Mouse (Mus musculus) megakaryocyte, embryonic 14.5 days (primary cell): Measurements from ENCODE around the gene Nf1.

Experiments
- FLI1 ChIP-seq: IDR thresholded peaks from 2 replicates; pipeline ENCODE4 v1.6.1; 2012; ENCODE audit warnings: low read length, inconsistent platforms, mixed read lengths
- GATA1 ChIP-seq: IDR thresholded peaks from 3 replicates; pipeline ENCODE4 v1.6.1; 2012; ENCODE audit warnings: mixed read lengths, low read length, inconsistent platforms, borderline replicate concordance

DNA sequence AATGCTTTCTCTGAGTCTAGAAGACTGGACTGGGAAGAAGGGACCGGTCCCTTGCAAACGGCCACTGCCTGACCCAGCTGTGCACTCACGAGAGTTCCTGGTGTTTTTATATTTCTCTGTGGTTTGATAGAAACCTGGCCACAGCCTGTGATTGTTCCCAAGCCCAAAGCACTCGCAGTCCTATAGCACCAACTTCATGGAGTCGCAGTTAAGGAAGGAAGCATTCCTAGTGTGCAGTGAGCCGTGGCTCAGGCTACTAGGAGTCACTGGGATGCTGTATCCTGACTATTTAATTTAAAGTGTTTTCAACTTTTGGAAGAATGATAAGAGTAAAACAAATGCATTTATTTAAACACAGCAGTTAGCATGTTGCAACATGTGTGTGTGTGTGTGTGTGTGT lies 291.0 kb downstream of the Nf1 start:
- TF ChIP-seq GATA1 = no peak
- no peak for TF ChIP-seq FLI1
